Mouse (Mus musculus): ENCODE data around the gene Prr5l.

Prr5l gene

GRCm38 (mm10) chr2:101822785-101823184 is 60.0 kb downstream of the Prr5l start:
- DNase-seq (ENCODE audit: low spot score), result no peak

- no peak for DNase-seq (ENCODE audit: low spot score)
These were observed 62.0 kb downstream of the Prr5l start for GRCm38 (mm10) chr2:101820816-101821215.

GRCm38 (mm10) chr2:101818986-101819764 is 63.7 kb downstream of the Prr5l start:
- no peak for DNase-seq (ENCODE audit: low spot score)

GRCm38 (mm10) chr2:101816646-101817308 is 66.0 kb downstream of the Prr5l start:
- no peak for DNase-seq (ENCODE audit: low spot score)

GRCm38 (mm10) chr2:101815250-101815934 is 67.4 kb downstream of the Prr5l start:
- no peak for DNase-seq (ENCODE audit: low spot score)

GRCm38 (mm10) chr2:101814272-101814625 is 68.6 kb downstream of the Prr5l start:
- no peak for DNase-seq (ENCODE audit: low spot score)

- DNase-seq (ENCODE audit: low spot score), result no peak
These were observed 69.1 kb downstream of the Prr5l start for GRCm38 (mm10) chr2:101813581-101814271.

GRCm38 (mm10) chr2:101811925-101812324 is 70.9 kb downstream of the Prr5l start:
- DNase-seq (ENCODE audit: low spot score), result no peak

- DNase-seq (ENCODE audit: low spot score), result no peak
These were observed 72.1 kb downstream of the Prr5l start for GRCm38 (mm10) chr2:101810774-101811173.

- no peak for DNase-seq (ENCODE audit: low spot score)
These were observed 73.1 kb downstream of the Prr5l start for GRCm38 (mm10) chr2:101809640-101810305.

GRCm38 (mm10) chr2:101807756-101808155 is 75.1 kb downstream of the Prr5l start:
- no peak for DNase-seq (ENCODE audit: low spot score)

- no peak for DNase-seq (ENCODE audit: low spot score)
These were observed 80.6 kb downstream of the Prr5l start for GRCm38 (mm10) chr2:101802240-101802639.

GRCm38 (mm10) chr2:101797901-101798250 is 85.0 kb downstream of the Prr5l start:
- DNase-seq (ENCODE audit: low spot score), result no peak

- DNase-seq (ENCODE audit: low spot score), result peak; percentile 16
These were observed 85.5 kb downstream of the Prr5l start for GRCm38 (mm10) chr2:101797166-101797900.

GRCm38 (mm10) chr2:101796287-101797115 is 86.3 kb downstream of the Prr5l start:
- peak; percentile 69 for DNase-seq (ENCODE audit: low spot score)

GRCm38 (mm10) chr2:101792130-101792529 is 90.7 kb downstream of the Prr5l start:
- DNase-seq (ENCODE audit: low spot score), result no peak

- no peak for DNase-seq (ENCODE audit: low spot score)
These were observed 99.6 kb downstream of the Prr5l start for GRCm38 (mm10) chr2:101783255-101783654.

GRCm38 (mm10) chr2:101781357-101781777 is 101.5 kb downstream of the Prr5l start:
- no peak for DNase-seq (ENCODE audit: low spot score)

GRCm38 (mm10) chr2:101778080-101778479 is 104.7 kb downstream of the Prr5l start:
- no peak for DNase-seq (ENCODE audit: low spot score)

- no peak for DNase-seq (ENCODE audit: low spot score)
These were observed 119.3 kb downstream of the Prr5l start for GRCm38 (mm10) chr2:101763503-101763902.

All from urinary bladder, postnatal 25 days (tissue).